Mouse (Mus musculus) spleen, postnatal 4 days (tissue): ENCODE data around the gene Acvrl1.

Source experiments
- DNase-seq, 2 experiments: peaks; one replicate each; pipeline ENCODE4 v3.0.0; 2022; ENCODE audit warnings: low spot score in 2 of 2

Gene Acvrl1

DNA sequence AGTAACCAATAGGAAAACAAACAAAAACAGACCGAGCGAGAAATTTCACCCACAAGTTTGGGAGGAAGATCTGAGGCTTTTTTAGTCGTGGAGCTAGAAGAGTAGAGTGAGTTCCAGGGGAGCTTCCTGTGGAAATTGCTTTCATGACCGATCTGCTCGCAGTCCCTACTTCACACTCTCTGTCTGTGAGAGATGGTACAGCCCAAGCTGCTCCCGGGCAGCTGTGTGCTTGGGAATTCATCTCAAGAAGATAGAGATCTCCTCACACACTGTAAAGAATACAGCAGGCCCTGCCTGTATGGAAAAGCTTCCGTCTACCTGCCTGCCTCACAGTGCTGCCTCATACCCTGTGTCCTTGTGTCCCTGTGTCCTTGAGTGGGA lies 63.9 kb downstream of the Acvrl1 start:
- DNase-seq: no peak

DNA sequence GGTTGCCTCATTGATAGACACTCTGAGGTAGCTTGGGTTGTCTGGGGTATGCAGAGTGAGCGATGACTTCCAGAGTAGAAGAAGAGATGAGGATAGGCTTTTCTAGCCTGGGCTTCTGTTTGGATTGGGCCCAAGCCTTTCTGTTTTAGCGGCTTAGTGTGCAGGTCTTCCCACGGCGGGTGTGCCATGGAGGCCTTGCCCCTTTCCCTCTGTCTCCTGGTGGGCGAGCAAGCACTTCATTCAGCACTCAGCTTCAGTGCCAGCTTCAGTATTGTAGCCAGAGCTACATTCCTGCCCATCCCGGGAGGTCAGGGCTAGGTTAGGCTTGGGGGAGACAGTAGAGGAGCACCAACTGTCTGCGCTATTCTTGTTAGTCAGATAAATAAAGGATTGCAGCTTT lies 64.3 kb downstream of the Acvrl1 start:
- DNase-seq: no peak

DNA sequence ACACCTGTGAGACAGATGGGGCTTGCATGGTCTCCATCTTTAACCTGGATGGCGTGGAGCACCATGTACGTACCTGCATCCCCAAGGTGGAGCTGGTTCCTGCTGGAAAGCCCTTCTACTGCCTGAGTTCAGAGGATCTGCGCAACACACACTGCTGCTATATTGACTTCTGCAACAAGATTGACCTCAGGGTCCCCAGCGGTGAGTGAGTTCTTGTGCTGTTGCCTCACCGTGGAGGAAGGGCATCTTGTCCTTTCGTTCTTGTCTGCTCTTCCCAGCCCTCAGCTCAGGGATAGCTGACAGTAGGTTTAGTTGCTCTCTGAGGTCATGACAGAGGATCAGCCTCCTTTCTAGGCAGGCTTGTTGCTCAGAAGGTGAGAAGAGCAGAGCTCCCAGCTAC lies 65.6 kb downstream of the Acvrl1 start:
- no peak for DNase-seq
